Mouse (Mus musculus) kidney, adult 2 months (tissue): ENCODE measurements around the gene Ccdc43.

Source experiments
- CTCF ChIP-seq: fragments of 200-500 bp; conservative IDR thresholded peaks from 2 replicates; pipeline ENCODE4 v1.5.1; 2011; ENCODE audit warnings: low read depth, mild to moderate bottlenecking, control low read depth, low read length, moderate library complexity, mixed read lengths; ENCODE audit not compliant: insufficient read depth, insufficient read length
- POLR2A ChIP-seq: fragments of 200-500 bp; IDR thresholded peaks from one replicate; pipeline ENCODE4 v1.6.1; 2011; ENCODE audit warnings: low read depth, low read length, control low read depth

- no peak for TF ChIP-seq CTCF
- TF ChIP-seq POLR2A = no peak
Observed at GRCm38 (mm10) chr11:102695289-102695688, 2.3 kb downstream of the Ccdc43 start.
